Mouse (Mus musculus) CD4-positive, CD25-positive, alpha-beta regulatory T cell, adult 4 months (primary cell): ENCODE data around the gene Obscn. TPM values are rescaled to one million over a fixed set of nuclear protein-coding genes. Genes with fewer than 3 reads are reported as not detected.

ENCODE experiments used
- ATAC-seq: one replicate; pipeline ENCODE4 v1.8.0; 2017
- polyA plus RNA-seq, 2 experiments: library from polyadenylated mRNA; unstranded; fragments of 100-300 nt; shearing (Covaris generic); gene quantifications; one replicate each; pipeline ENCODE4 v1.2.1; 2017

Gene Obscn
- polyA plus RNA-seq, 2 experiments from 2014 or later: not detected

DNA sequence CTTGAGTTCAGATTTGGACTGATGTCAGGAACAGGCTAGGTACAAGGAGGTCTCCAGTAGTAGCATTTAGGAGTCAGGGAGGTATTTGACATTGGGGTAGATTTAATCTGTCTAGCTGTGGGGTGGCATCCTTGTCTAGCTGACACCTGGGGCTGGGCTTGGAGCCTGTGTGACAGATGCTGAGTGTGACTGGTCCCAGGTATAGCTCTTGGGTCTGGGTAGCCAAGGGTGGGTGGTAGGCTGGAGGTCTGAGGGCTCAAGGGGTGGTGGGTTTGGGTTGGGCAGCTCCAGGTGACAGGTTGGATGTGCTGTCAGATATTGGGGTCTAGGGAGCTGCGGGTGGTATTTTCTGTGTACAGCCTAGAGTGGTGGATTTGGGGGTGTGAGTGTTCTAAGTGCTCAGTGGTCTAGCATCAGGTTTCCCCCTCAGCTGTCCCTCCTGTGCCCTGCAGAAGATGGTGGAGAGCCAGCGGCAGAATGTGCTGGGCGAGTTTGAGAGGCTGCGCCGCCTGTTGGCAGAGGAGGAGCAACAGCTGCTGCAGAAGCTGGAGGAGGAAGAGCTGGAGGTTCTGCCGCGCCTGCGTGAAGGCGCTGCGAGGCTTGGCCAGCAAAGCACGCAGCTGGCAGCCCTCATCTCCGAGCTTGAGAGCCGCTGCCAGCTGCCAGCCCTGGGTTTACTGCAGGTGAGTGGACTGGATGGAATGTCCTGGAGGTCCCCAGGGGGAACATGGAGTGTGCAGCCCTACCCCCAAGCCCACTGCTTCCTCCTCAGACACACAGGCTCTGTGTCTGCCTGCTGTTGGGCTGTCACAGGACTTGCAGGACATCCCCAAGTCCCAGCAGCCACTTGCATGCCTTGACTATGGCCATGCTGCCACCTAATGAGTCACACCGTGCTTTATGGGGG is 154.4 kb downstream of the Obscn start:
- peak; percentile 30 for ATAC-seq

DNA sequence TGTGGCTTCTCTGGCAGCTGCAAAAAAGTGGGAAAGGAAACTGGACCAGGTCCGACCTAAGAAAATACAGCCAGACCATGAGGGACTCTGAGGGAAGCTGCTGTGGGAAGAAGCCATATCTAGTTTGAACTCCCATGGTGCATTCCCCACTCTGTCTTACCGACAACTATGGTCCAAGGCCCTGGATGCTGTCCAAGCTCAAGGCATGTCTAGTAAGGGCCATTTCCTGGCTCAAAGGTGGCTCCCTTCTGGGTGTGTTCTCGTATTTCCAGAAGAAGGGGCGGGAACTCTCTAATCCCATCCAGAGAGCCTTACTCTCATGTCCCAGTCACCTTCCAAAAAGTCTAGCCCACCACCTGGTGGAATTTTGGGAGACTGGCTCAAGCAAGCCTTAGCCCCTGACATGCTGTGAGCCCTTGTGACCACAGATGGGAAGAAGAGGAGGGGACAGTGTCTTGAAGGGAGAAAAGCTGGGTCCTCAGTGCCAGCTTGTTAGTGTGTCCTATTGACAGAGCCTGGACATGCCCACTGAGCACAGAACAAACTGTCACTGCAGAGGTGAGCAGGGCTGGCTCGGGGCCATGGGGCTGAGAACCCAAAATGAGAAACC is 155.7 kb downstream of the Obscn start:
- no peak for ATAC-seq

DNA sequence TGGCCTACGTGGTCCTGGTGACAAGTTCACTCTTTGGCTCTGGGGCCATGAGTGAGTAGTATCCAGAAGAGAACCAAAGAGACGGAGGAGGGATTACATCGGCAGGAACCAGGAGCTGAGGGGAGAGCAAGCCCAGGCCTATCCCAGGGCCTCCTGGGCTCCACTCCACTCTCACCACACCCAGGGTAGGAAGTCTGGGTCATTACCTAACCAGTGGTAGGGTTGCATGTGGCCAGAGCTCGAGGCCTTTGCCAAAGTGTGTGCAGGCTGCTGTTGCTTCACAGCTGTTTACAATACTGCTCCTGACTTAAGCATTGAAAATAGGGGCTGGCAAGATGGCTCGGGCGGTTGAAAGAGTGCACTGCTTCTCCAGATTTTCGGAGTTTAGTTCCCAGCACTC is 156.5 kb downstream of the Obscn start:
- no peak for ATAC-seq

DNA sequence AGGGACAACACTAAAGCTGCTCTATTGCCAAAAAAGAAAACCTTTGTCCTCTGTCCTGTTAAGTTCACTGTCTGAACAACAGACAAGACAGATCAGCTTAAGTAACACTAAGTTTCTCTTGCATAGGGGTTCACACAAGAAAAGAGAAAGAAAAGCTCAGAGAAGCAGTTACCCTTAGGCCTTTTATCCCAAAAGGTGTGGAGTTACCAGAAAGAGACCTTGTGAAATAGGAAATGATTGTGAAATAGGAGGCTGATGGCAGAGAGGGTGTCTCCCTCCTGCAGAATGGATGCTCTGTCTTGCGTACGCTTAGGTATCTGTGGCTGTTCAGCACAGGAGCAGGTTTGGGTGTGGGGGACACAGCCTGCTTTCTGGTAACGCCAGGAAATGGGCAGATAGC is 157.0 kb downstream of the Obscn start:
- ATAC-seq: no peak

DNA sequence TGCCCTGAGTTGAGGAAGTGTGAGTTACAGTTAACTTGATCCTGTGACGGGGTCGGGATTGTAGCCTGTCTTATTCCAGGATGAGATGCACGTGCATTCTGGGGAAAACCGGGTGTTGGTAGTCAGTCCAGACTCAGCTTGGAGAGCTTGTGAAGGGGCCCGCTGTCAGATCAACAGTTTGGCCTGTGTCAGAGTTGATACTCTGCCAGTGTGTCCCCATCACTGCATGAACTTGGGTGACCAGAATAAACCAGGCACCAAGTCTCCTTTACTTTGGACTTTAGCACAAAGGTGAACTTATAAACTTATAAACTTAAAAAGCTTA is 157.5 kb downstream of the Obscn start:
- no peak for ATAC-seq

DNA sequence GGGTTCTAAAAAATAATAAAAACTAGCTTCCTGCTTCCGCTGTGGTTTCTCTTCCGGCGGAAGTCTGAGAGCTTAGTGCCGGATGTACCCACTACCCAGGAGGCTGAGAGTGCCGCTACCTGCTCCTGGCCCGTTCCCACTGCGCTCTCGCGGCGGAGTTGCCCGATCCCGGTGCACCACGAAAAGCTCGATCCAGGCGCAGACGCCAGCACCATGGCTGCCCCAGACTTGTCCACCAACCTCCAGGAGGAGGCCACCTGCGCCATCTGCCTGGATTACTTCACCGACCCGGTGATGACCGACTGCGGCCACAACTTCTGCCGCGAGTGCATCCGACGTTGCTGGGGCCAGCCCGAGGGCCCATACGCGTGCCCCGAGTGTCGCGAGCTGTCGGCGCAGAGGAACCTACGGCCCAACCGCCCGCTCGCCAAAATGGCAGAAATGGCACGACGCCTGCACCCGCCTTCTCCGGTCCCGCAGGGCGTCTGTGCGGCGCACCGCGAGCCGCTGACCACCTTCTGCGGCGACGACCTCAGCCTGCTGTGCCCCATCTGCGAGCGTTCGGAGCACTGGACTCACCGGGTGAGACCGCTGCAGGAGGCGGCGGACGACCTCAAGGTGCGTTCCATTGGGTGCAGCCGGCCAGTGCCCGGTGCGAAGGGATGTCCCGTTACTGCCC is 158.0 kb downstream of the Obscn start, which contains the start of gene Trim11:
Trim11 (plus strand) TSS at position 67 of the 679 bp plus-strand sequence.
- ATAC-seq: peak; percentile 94

DNA sequence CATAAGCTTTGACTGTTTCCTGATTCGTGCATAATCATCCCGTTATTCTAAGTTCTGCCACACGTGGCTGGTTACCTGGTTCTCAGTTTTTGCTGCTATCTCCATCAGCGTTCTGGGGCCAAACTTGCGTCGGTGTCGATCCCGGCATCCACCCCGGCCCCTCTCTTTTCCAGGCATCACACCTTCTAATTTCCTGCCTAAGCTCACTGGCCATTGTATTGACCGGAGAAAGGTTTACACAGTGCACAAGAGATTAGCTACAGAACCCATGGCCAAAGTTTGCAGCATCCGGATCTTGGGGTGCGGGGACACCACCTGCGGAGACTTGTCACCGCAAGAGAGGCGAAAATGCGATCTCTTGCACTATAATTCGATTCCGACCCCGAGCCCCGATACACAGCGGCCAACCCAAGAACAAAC is 158.6 kb downstream of the Obscn start:
- ATAC-seq: peak; percentile 28

DNA sequence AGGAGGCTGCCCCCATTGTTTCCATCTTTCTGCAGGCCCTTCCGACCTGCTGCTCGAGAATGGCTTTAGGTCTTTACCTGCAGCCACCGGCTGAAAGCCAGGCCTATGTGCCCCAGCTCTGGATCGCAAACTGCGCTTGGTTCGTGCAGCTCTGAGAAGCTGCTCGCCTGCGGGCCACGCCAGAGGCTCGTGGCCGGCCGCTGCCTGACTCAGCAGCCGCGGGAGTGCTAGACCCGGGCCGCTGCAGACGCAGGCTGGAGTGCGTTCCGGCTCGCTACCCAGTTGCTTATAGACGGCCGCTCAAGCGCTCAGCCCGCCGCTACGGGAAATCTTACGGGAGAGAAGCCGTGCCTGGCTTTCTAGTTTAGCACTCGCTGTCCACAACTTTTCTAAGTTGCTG is 159.1 kb downstream of the Obscn start:
- ATAC-seq: peak; percentile 10

DNA sequence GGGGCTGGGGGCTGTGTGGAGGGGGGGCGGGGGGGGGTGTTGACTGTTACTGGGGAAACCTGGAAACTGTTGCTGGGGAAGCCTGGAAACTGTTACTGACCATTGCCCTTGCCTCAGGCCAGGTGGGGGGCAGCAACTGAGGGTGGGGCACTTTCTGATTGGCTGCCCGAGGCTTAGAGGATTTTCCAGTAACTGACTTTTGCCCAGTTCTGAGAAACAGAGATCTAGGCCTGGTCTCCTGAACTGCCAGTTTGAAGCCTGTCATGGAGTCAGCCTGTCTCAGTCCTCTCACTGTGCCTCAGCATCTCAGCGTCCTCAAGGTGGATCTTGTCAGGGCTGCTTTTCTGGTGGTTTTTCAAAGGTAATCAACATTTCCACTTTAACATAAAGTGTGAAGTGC is 161.8 kb downstream of the Obscn start:
- no peak for ATAC-seq

DNA sequence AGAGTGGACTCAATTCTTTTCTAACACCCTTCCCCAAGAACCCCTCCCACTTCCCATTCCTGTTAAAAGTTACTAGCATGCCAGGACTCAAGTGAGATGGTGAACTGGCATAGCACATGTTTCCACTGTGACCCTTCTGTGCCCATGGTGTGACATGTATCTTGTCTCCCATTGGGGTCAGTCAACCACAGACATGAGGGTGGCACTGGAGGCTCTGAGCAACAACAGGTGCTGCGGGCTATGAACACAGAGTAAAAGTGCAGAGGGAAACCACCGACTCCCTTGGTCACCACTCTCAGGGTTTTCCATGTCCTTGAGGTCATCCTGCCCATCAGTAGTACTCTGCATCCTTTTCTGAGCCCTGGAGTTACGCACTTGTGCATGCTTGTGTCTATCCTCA is 164.4 kb downstream of the Obscn start:
- ATAC-seq: no peak

DNA sequence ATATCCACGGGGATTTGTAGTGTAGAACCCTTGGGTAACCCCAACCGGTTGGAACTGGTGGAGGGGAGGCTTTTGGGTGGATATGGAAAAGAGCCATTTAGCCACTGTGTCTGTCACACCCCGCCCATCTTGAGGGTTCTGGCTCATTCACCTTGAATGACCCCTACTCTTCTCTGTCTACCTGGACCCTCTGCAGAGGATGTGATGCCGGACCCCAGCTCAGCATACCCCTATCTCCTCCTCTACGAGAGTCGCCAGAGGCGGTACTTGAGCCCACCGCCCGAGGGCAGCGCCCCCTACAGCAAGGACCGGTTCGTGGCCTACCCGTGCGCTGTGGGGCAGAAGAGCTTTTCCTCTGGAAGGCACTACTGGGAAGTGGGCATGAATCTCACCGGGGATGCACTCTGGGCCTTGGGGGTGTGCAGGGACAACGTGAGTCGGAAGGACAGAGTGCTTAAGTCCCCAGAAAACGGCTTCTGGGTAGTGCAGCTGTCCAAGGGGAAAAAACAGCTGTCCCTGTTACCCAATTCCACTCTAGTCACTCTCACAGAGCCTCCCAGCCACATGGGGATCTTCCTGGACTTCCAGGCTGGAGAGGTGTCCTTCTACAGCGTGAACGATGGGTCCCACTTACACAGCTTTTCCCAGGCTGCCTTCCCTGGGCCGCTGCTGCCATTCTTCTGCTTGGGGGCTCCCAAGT is 165.2 kb downstream of the Obscn start:
- ATAC-seq: no peak

DNA sequence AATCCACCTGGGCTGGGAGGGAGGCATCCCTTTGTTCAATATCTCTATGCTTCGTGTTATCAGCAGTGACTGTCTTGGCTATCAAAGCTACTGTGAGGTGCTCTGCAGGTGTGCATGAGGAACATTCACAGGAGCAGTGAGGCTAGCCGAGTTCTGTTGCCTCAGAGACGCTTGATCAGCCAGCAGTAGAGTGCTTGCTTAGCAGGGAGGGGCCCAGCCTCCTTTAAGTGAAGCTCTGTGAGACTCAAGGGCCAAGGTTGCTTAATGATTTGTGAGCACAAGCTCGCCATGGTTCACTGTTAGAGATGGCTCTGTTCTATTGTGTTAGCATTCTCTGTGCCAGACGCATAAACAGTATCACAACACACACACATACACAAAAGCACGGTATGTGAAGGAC is 166.5 kb downstream of the Obscn start:
- ATAC-seq: no peak

DNA sequence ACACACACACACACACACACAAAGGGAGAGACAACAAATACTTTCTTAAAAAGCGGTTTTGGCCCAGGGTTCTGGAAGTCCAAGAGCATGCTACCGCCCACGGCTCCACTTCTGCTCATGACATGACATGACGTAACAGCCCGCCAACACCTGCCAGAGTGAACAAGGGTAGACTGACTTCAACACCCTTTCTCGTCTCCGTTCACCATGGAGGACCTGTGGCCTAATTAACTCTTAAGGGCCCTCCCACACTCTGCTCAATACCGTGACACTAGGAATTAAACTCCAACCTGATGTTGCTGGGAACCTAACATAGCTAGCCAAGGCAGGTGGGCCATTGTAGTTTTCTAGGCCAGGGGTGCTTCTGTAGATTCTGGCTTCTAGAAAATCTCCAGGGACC is 167.2 kb downstream of the Obscn start:
- ATAC-seq: no peak

DNA sequence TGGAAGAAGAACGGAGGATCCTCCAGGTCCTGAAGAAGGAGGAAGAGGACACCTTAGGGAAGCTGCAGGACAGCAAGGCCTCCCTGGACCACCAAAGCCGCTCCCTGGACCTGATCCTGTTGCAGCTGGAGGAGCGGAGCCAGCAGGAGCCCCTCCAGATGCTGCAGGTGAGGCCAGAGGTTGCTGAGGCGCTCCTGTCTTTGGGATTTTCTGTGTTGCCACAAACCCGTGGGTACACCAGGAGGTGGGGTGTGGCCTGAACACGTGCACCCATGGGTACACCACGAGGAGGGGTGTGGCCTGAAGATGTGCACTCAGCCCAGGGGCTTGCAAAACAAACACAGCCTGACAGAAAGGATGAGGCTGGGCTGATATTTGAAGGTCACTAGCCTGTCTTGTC is 167.7 kb downstream of the Obscn start:
- no peak for ATAC-seq

DNA sequence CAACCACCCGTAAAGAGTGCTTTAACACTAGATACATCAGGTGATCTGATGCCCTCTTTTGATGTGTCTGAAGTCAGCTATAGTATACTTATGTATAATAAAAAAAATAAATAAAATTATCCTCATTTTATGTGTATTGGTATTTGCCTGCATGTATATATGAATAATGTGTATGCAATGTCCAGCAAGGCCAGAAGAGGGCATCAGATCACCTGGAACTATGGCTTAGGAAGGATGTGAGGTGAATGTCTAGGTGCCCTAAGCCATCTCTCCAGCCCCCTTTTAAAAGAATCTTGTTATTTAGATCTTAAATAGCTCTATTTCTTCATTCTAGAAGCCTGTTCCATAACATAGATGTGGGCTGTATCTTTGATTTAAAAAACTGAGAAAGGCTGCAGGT is 168.9 kb downstream of the Obscn start:
- no peak for ATAC-seq

DNA sequence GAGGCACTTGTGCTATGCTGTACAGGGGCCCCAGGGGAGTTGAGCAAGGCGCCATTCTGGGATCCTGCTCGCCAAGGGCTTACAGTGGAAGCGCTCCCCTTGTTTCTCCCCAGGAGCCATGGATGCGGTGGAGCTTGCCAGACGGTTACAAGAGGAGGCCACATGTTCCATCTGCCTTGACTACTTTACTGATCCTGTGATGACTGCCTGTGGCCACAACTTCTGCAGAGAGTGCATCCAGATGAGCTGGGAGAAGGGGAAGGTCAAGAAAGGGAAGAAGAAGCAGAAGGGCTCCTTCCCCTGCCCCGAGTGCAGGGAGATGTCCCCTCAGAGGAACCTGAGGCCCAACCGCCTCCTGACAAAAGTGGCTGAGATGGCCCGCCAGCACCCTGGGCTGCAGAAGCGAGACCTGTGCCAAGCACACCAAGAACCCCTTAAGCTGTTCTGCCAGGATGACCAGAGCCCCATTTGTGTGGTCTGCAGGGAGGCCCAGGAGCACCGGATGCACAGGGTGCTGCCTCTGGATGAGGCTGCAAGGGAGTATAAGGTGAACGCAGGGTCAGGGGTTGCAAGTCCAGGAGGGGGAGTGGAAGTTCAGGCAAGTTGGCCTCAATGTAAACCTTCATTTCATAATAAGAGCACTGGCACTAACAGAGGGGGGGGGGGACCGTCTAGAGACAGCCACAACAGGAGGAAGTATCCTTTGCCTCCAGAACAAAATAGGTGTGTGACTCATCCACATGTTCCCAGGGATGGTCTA is 171.0 kb downstream of the Obscn start:
- ATAC-seq: no peak

DNA sequence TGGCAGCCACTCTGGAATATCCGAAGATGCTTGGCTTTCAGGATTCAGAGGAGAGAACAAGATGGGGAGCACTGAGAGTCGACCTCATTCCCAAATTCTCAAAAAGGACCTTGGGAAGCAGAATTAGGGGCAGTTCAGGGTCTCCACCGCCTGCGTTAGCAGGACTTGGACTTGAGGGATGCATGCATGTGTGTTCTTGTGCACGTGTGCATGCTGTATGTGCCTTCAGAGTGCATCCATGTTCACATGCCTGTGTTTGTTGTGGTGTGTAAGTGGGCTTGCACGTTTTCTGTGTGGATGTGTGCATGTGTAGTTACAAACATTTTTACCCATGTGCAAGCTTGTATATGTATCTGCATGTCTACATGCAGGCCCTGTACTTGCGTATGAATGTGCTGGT is 172.0 kb downstream of the Obscn start:
- ATAC-seq: no peak

DNA sequence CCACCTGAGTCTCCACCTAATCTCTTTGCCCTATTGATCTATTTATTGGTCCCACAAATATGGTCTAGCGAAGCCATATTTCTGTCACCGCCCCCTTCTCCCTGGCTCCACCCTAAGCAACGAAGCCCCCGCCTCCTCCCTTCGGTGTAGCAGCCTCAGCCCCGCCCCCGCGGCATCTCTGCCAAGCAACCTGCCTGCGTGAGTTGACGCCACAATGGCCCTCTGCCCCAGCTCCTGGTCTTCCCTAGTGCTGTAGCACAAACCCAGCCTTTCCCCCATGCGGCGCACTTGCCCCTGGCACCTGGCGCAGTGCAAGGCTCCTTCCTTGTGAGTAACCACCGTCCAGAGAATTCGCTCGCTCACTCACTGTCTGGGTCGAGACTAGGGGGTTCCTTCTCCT is 172.7 kb downstream of the Obscn start:
- ATAC-seq: no peak

DNA sequence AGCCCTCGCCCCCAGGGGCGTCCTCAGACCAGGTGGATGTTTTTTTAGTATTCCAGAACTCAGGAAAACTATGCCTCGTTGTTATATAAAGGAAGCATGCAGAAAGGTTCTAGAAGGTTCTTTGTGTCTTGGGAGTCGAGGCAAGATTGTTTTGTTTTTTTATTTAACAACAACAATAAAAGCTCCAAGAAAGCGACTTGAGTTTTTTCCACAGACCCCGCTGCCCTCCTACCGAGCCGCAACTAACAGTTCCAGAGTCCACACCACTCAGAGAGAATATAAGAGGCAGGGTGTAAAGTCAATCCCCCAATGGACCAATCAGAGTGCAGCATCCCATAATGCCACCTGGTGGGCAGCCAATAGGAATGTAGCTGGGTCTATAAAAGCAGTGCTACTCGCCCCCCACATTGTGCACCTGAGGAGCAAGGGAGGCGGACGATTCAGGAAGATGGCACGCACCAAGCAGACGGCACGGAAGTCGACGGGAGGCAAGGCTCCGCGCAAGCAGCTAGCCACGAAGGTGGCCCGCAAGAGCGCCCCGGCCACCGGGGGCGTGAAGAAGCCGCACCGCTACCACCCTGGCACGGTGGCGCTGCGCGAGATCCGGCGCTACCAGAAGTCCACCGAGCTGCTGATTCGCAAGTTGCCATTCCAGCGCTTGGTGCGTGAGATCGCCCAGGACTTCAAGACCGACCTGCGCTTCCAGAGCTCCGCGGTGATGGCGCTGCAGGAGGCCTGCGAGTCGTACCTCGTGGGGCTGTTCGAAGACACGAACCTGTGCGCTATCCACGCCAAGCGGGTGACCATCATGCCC is 174.6 kb downstream of the Obscn start:
- no peak for ATAC-seq

DNA sequence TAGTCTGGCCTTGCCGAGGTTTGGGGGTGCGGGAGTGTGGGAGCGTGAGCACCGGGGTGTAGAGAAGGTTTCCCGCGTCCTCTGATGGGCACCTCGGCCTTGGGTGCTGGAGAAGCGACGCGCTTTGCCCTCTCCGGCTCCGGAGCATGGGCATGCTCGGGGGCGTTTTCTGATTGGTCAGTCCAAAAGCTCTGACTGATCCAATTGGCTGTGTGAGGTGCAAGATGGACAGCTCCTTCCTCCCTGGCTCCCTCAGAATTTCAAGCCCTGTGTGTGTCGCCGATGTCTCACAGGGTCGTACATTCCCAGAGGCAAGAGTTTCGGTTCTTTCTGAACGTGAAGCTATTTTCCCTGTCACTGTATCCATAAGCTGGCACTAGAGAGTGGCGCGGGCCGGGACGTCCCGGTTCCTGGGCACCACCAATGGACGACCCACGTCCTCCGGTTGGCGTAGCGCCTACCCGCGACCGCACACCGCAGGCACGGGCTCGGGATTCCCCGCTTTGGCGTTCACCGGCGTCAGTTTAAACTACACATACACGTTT is 176.2 kb downstream of the Obscn start:
- ATAC-seq: peak; percentile 91

DNA sequence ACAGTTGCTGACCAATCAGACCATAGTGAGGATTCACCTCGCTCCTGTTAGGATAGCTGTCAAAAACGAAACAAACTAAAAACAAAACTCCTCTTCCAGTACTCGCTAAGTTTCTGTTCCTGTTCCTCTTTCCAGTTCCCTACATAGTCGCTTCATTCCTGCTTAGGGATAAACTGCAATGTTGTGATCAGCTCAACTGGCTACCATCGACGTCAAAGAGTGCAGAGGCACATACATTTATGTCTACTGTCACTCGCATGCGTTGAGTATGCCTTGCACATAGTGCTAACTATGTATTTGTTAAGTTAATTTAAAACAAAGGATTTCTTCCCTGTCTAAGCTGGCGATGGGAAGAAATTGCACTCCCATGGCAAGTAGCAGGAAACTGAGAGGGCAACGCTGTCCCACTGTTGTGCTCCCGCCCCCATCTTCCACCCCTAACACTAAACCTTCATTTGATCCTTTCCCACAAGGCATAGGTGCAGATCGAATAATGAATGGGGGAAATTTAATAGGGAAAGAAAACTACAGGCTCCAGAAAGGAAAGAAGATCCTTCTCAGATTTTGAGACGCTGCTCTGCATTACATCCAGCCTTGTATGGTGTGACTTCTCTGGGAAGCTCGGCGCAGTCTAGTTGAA is 176.9 kb downstream of the Obscn start:
- ATAC-seq: no peak
